Mouse (Mus musculus) megakaryocyte, embryonic 14.5 days (primary cell): ENCODE measurements at regions not wholly inside any gene's neighbourhood (a gene's known extent, or its start where the extent isn't known, plus 50 kb on each side); places are given as distances from the start of the nearest gene placed in this dataset.

Experiments used
- FLI1 ChIP-seq: IDR thresholded peaks from 2 replicates; pipeline ENCODE4 v1.6.1; 2012; ENCODE audit warnings: low read length, inconsistent platforms, mixed read lengths
- GATA1 ChIP-seq: IDR thresholded peaks from 3 replicates; pipeline ENCODE4 v1.6.1; 2012; ENCODE audit warnings: mixed read lengths, low read length, inconsistent platforms, borderline replicate concordance

DNA sequence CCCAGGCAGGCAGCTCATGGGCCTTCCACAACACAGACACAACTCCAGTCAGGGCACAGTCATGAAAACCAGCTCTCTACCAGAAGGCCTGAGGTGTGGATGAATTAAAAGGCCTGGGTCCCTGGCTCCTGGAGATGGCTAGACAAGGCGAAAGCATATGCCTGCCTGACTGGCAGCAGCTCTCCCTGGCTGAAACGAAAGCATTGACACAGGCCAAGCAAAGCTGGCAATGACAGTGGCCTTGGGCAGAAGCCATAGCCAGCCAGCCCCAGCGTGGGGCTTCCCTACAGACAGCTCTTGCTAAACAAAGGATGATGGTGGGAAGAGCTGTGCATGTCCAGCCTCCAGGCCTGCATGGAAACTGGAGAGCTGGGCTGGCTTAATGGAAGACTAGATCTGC, 396.9 kb upstream of the Clint1 start:
- TF ChIP-seq GATA1 (no peak), FLI1 (no peak)
